Mouse (Mus musculus) intestine, embryonic 14.5 days (tissue): ENCODE measurements around the gene Tent5b. TPM values are rescaled to one million over a fixed set of nuclear protein-coding genes. Genes with fewer than 3 reads are reported as not detected.

Experiments
- ATAC-seq: fragments of 200-750 bp; cut with Nextera tagmentation; replicated peaks from 2 replicates; pipeline ENCODE4 v1.8.0; 2017; ENCODE audit warnings: low read depth, moderate number of reproducible peaks, moderate TSS enrichment, moderate library complexity; ENCODE audit not compliant: low FRiP score, low TSS enrichment
- DNase-seq: peaks from one replicate; pipeline ENCODE4 v3.0.0-alpha.2; 2018; ENCODE audit warnings: low spot score
- H3K27ac ChIP-seq: fragments of 300-500 bp; sonication (generic); 2 replicates; pipeline ENCODE4 v1.5.1; 2014; ENCODE audit warnings: low read depth, mild to moderate bottlenecking, control low read depth
- H3K27me3 ChIP-seq: fragments of 300-500 bp; sonication (generic); replicated peaks from 2 replicates; pipeline ENCODE4 v1.6.1; 2014; ENCODE audit warnings: low read length, control low read depth; ENCODE audit not compliant: control insufficient read depth, insufficient read depth
- H3K36me3 ChIP-seq: fragments of 300-500 bp; sonication (generic); 2 replicates; pipeline ENCODE4 v1.6.1; 2014; ENCODE audit warnings: low read length, control low read depth; ENCODE audit not compliant: control insufficient read depth, insufficient read depth
- H3K4me1 ChIP-seq: fragments of 300-500 bp; sonication (generic); replicated peaks from 2 replicates; pipeline ENCODE4 v1.6.1; 2014; ENCODE audit warnings: low read length, control low read depth, mixed read lengths; ENCODE audit not compliant: control insufficient read depth, insufficient read depth
- H3K4me2 ChIP-seq: fragments of 300-500 bp; sonication (generic); 2 replicates; pipeline ENCODE4 v1.6.1; 2014; ENCODE audit warnings: low read length
- H3K4me3 ChIP-seq: fragments of 300-500 bp; sonication (generic); 2 replicates; pipeline ENCODE4 v1.5.1; 2014; ENCODE audit warnings: low read depth, low read length, control low read depth, mixed read lengths
- H3K9ac ChIP-seq: fragments of 300-500 bp; sonication (generic); 2 replicates; pipeline ENCODE4 v1.6.1; 2014; ENCODE audit warnings: mild to moderate bottlenecking, low read length
- H3K9me3 ChIP-seq: fragments of 300-500 bp; sonication (generic); 2 replicates; pipeline ENCODE4 v1.6.1; 2016; ENCODE audit warnings: low read length, control low read depth; ENCODE audit not compliant: control insufficient read depth
- WGBS: fragments of 180-500 bp; shearing (Covaris S2); extraction: QIAGEN DNeasy Blood & Tissue Kit; methylation state at CpG from one replicate; pipeline ENCODE4 v1.1.7; 2014; 5-methylcytosine and 5-hydroxymethylcytosine counted together
- polyA plus RNA-seq: library from polyadenylated mRNA; unstranded; fragments of >200 nt; fragmentation: Nextera tagmentation; extraction: Ambion mirVana; gene quantifications from 2 replicates; pipeline ENCODE4 v1.2.1, GENCODE M21; 2014

Tent5b gene
- polyA plus RNA-seq, 1 experiment from 2014 or later: 0.23 TPM

DNA sequence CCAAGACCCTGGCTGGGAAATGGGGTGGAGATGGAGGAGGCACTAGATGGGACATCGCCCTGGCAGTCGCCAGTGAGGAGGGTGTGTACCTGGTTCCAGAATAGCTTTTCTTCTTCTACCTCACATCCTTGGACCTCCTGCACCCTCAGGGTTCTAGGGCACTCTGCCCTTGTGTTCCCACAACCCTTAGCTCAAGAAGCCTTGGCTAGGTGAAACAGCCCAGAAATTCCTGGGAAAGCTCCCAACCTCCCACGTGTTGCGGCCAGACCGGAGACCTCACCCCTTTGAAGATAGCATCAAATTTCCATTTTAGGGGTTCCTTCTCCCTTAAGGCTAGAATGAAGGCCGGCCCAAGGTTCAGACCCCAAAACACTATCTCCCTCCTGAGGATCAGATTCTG is 822 bp downstream of the Tent5b start:
- no peak for DNase-seq
- Histone ChIP-seq H3K9ac (no peak overlapping the region), H3K4me1 (peaks cover 8% of the 10 kb centered on the region), H3K36me3 (no peaks in the 10 kb centered on the region), H3K27me3 (peaks cover 38% of the 10 kb centered on the region), H3K4me3 (peak overlapping the region; percentile 38; the same call in 1 of the 2 replicates), H3K4me2 (peak overlapping the region; percentile 53), H3K9me3 (no peaks in the 10 kb centered on the region), H3K27ac (no peak overlapping the region)
- 45% methylated on average over 6 of the region's 6 CpGs for WGBS
- no peak for ATAC-seq

DNA sequence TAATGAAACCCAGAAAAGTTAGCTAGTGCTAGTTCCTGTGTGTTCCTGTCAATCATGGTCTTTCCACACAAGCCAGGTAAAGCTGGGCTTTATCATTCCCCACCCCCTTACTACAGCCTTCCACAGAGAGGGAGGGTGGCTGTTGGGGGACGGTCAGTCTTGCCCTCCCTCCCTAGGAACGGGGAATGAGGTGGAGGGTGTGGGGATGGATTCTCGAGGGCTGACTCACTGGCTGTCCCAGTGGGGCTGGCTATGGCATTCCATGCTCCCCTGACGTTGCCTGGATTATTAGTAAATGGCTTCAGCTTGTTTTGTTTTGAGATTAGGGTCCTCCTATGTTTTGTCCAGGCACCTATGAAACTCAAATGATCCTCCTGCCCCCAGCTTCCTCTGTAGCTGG is 1.6 kb downstream of the Tent5b start:
- H3K4me3 ChIP-seq: no peak overlapping the region
- H3K27ac ChIP-seq: no peak overlapping the region
- H3K9ac ChIP-seq: no peak overlapping the region
- peaks cover 37% of the 10 kb centered on the region for H3K27me3 ChIP-seq
- ATAC-seq: no peak
- no peak for DNase-seq
- WGBS: 14% methylated on average over 4 of the region's 4 CpGs
- H3K4me1 ChIP-seq: peaks cover 8% of the 10 kb centered on the region
- no peak overlapping the region for H3K4me2 ChIP-seq
- no peaks in the 10 kb centered on the region for H3K9me3 ChIP-seq
- no peaks in the 10 kb centered on the region for H3K36me3 ChIP-seq

DNA sequence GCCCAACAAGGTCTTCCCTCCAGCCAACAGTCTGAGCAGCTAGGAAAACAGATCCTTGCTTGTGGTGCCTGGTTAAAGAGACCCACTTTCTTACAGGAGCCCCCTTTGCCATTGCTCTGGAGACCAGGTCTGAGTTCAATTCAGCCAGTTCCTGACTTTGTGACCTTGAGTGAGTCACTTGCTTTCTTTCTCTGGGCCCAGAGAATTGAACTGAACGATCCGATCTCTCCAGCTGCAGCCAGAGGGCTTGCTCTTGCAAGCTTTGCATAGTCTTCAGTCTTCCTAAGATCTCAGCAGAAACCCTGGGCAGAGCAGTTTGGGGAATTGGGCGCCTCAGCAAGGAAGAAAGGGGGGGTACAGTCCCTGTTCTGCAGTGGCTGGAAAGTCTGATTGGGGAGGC is 2.5 kb downstream of the Tent5b start:
- Histone ChIP-seq H3K27me3 (peaks cover 31% of the 10 kb centered on the region), H3K4me2 (no peak overlapping the region), H3K4me3 (no peak overlapping the region), H3K4me1 (peaks cover 8% of the 10 kb centered on the region), H3K27ac (no peak overlapping the region), H3K9me3 (no peaks in the 10 kb centered on the region), H3K36me3 (no peaks in the 10 kb centered on the region), H3K9ac (no peak overlapping the region)
- ATAC-seq: no peak
- no peak for DNase-seq
- WGBS: 75% methylated on average over 3 of the region's 3 CpGs

DNA sequence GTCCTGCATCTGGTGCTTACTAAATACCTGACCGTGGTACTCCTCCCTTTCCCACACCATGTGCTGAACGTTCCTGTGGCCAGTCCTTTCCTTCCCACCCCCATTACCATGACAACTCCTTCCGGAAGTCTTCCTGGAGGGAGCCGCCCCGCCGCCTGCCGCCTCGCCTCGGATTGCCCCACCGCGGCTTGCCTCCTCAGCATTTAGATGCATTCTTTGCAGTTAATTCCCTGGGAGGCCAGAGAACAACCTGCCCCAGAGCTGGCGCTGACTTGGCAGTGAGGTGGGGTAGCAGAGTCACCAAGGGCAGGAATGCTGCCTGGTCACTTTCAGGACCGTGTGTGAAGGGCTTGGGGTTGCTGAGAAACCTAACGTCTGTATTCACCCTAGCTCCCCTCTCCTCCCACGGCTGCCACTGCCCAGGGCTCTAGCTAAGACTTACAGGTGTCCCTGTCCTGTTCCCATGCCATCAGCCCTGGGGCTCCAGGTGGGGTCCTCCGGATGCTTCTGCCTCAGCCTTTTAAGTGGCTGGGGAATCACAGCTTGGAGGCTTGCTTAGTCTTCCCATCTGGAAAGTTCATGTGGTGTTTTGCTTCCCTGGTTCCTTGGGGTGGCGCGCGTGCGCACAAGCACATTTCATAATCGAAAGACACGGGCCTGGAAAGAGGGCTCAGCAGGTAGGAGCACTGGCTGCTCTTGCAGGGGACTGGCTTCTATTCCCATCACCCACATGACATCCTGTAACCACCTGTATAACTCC is 4.5 kb downstream of the Tent5b start:
- no peak overlapping the region for H3K9ac ChIP-seq
- H3K27me3 ChIP-seq: peaks cover 24% of the 10 kb centered on the region
- H3K4me1 ChIP-seq: peaks cover 11% of the 10 kb centered on the region
- WGBS: 12% methylated on average over 22 of the region's 22 CpGs
- H3K27ac ChIP-seq: no peak overlapping the region
- peak overlapping the region; percentile 8; the same call in 1 of the 2 replicates for H3K4me3 ChIP-seq
- H3K4me2 ChIP-seq: peak overlapping the region; percentile 41
- H3K9me3 ChIP-seq: no peaks in the 10 kb centered on the region
- no peaks in the 10 kb centered on the region for H3K36me3 ChIP-seq
- DNase-seq (no peak), ATAC-seq (no peak)

DNA sequence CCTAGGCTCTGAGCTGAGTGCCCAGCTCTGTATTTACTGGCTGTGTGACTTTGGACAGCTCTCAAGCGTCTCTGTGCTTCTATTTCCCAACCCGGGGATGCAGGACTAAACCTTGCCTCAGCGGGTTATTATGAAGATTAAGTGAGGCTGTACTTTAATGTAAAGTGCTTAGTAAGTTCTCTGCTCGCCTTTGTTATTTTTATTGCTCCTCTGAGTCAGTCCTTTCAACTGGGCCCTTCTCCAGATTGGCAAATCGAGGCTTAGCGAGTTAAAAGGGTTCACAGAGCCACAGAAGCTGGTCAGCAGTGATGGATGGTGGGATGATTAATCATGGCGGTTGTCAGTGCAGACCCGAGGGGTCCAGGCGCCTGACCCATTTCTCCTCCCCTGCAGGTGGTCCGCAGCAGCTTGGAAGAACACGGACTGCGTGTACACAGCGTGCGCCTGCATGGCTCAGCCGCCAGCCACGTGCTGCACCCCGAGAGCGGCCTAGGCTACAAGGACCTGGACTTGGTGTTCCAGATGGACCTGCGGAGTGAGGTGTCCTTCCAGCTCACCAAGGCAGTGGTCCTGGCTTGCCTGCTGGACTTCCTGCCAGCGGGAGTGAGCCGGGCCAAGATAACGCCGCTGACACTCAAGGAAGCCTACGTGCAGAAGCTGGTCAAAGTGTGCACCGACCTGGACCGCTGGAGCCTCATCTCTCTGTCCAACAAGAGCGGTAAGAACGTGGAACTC is 5.9 kb downstream of the Tent5b start:
- H3K27me3 ChIP-seq: peaks cover 15% of the 10 kb centered on the region
- DNase-seq (no peak), ATAC-seq (no peak)
- WGBS: 86% methylated on average over 28 of the region's 28 CpGs
- H3K4me3 ChIP-seq: no peak overlapping the region
- no peak overlapping the region for H3K27ac ChIP-seq
- no peak overlapping the region for H3K4me2 ChIP-seq
- H3K9me3 ChIP-seq: no peaks in the 10 kb centered on the region
- H3K9ac ChIP-seq: no peak overlapping the region
- no peaks in the 10 kb centered on the region for H3K36me3 ChIP-seq
- H3K4me1 ChIP-seq: peaks cover 13% of the 10 kb centered on the region

DNA sequence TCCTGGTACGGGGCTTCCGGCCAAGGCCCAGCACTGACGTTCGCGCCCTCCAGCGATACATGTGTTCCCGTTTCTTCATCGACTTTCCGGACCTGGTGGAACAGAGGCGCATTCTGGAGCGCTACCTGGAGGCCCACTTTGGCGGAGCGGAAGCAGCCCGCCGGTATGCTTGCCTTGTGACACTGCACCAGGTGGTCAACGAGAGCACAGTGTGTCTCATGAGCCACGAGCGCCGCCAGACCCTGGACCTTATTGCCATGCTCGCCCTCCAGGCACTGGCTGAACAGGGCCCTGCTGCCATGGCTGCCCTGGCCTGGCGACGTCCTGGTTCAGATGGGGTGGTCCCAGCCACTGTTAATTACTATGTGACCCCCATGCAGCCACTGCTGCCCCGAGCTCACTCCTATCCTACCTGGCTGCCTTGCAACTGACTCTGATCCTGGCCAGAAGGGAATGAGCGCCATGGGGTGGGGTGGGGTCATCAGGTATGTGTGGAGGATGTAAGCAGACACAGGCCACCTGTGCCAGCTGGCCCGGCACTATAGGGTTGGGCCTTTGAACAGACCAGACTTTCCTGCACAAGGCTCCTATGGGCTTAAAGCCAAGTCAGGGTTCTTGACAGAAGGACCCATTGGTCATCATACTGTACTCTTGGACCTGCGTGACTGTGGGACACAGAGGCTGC is 6.9 kb downstream of the Tent5b start:
- Histone ChIP-seq H3K36me3 (no peaks in the 10 kb centered on the region), H3K9ac (no peak overlapping the region), H3K27ac (no peak overlapping the region), H3K4me3 (no peak overlapping the region), H3K4me1 (peaks cover 15% of the 10 kb centered on the region), H3K4me2 (no peak overlapping the region), H3K27me3 (peaks cover 6% of the 10 kb centered on the region), H3K9me3 (no peaks in the 10 kb centered on the region)
- ATAC-seq (no peak), DNase-seq (no peak)
- 87% methylated on average over 26 of the region's 26 CpGs for WGBS

DNA sequence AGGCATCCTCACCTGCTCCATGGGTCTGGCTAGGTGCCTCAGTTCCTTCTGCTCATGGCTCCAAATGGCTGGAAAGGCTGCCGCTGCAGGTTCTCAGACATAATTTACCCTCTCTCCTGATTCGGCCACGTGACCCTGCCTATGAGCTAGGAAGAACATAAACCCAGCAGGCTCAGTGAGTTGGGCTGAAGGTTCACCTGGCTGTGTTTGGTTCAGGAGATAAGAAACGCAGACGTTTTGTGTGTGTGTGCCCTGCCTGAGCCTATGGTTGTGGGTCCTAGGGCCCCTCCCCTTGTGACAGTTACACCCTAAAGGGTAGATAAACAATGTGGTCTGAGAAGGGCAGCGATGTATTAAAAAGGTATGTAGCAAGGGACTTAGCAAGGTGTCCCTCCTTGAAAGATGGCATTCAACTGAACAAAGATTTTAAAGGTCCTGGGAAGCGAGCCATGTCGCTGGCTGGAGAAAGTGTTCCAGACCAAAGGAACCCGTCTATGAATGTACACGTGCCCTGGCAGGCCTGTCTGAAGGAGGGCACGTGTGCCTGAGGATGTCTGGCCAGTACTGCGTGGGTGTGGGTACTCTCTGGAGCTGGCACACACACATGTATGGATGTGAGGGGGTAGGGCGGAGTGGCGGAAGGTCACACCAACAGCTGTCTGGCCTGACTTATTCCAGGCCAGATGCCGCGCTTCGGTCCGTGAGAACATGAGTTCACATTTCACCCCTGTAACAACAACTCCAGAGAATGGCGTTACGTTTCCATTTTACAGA is 8.9 kb downstream of the Tent5b start:
- H3K4me2 ChIP-seq: no peak overlapping the region
- no peak overlapping the region for H3K4me3 ChIP-seq
- DNase-seq (no peak), ATAC-seq (no peak)
- WGBS: 72% methylated on average over 20 of the region's 20 CpGs
- H3K27me3 ChIP-seq: peaks cover 4% of the 10 kb centered on the region; the same call in 1 of the 2 replicates
- H3K9ac ChIP-seq: no peak overlapping the region
- H3K9me3 ChIP-seq: no peaks in the 10 kb centered on the region
- peak overlapping the region; percentile 23 for H3K27ac ChIP-seq
- H3K4me1 ChIP-seq: peaks cover 17% of the 10 kb centered on the region
- no peaks in the 10 kb centered on the region for H3K36me3 ChIP-seq
